Mouse (Mus musculus) heart, adult 10 weeks (tissue): Measurements from ENCODE around the gene Ptprt. TPM values are rescaled to one million over a fixed set of nuclear protein-coding genes. Genes with fewer than 3 reads are reported as not detected.

Source experiments
- polyA plus RNA-seq: library from polyadenylated mRNA; stranded (reverse); fragments of 350-450 nt; fragmentation: Illumina TruSeq; extraction: RNeasy Lipid Tissue Mini Kit (QIAGEN cat#74804); gene quantifications from one replicate; pipeline ENCODE4 v1.2.3, GENCODE M21; 2014; ENCODE audit warnings: low read depth, low replicate concordance

Gene Ptprt
- 0.08 TPM for polyA plus RNA-seq

GRCm38 (mm10) chr2:162660941-162661386, at the start of gene Ptprt:
Ptprt (minus strand) TSS chr2:162661147.

